Mouse (Mus musculus): ENCODE data around the gene Tpcn1. TPM values are rescaled to one million over a fixed set of nuclear protein-coding genes. Genes with fewer than 3 reads are reported as not detected.

Tpcn1 gene
- polyA plus RNA-seq, 1 experiment from 2014 or later = 31.5 TPM

DNA sequence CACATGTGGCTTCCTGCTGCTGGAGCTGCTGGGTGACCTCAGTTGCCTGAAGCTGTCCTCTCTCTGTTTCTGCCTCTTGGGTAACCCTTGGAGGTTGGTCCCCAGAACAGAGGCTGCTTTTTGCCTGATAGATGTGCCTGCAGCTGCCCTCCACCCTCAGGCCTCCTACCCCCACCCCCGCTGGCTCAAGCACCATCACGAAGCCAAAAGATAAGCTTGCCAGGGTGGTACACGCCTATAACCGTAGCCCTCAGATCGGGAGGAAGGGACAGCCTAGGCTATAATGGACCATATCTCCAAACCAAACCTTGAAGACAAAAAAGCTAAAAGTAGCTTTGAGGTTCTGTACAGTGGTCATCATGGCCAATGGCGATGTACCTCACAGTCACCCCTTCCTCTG lies 11.2 kb upstream of the Tpcn1 start:
- no peak overlapping the region for H3K4me2 ChIP-seq (replicated peaks; ENCODE audit: low read depth)
- 82% methylated on average over 6 of the region's 6 CpGs for WGBS
- no peaks in the 10 kb centered on the region for H3K27me3 ChIP-seq (replicated peaks; ENCODE audit: control insufficient read depth, insufficient read depth, low read length)
- no peak overlapping the region for H3K4me3 ChIP-seq (ENCODE audit: low read depth, low read length)
- no peaks in the 10 kb centered on the region for H3K36me3 ChIP-seq (ENCODE audit: control insufficient read depth, insufficient read depth)
- H3K27ac ChIP-seq (ENCODE audit: low read depth, low read length) = no peak overlapping the region
- no peaks in the 10 kb centered on the region for H3K4me1 ChIP-seq (replicated peaks; ENCODE audit: control insufficient read depth, insufficient read depth, low read length)
- no peak for ATAC-seq
- H3K9ac ChIP-seq (ENCODE audit: low read depth, low read length) = no peak overlapping the region
- TF ChIP-seq CTCF (IDR thresholded peaks at IDR 0.05; ENCODE audit: low read depth) = no peak
- no peaks in the 10 kb centered on the region for H3K9me3 ChIP-seq (ENCODE audit: control insufficient read depth)

DNA sequence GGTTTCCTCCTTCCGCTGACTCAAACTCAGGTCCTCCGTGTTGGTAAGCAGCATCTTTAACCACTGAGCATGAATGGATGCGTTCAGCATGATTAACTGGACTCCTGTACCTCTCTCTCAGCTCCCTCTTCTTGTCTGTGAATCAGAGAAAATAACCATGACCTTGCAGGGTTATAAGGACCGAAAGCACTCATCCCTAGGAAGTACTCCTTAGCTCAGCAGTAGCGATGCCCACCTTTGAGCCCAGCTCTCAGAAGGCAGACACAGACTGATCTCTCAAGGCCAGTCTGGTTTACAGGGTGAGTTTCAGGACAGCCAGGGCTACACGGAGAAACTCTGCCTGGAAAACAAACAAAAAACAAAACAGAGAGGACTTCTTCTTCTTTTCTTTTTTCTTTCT lies 6.0 kb upstream of the Tpcn1 start:
- Histone ChIP-seq H3K4me2 (replicated peaks; ENCODE audit: low read depth) (no peak overlapping the region), H3K4me1 (replicated peaks; ENCODE audit: control insufficient read depth, insufficient read depth, low read length) (no peaks in the 10 kb centered on the region), H3K27ac (ENCODE audit: low read depth, low read length) (no peak overlapping the region), H3K36me3 (ENCODE audit: control insufficient read depth, insufficient read depth) (no peaks in the 10 kb centered on the region), H3K27me3 (replicated peaks; ENCODE audit: control insufficient read depth, insufficient read depth, low read length) (no peaks in the 10 kb centered on the region), H3K9me3 (ENCODE audit: control insufficient read depth) (no peaks in the 10 kb centered on the region), H3K9ac (ENCODE audit: low read depth, low read length) (no peak overlapping the region), H3K4me3 (ENCODE audit: low read depth, low read length) (no peak overlapping the region)
- ATAC-seq = no peak
- 88% methylated on average over 6 of the region's 6 CpGs for WGBS
- no peak for TF ChIP-seq CTCF (IDR thresholded peaks at IDR 0.05; ENCODE audit: low read depth)

DNA sequence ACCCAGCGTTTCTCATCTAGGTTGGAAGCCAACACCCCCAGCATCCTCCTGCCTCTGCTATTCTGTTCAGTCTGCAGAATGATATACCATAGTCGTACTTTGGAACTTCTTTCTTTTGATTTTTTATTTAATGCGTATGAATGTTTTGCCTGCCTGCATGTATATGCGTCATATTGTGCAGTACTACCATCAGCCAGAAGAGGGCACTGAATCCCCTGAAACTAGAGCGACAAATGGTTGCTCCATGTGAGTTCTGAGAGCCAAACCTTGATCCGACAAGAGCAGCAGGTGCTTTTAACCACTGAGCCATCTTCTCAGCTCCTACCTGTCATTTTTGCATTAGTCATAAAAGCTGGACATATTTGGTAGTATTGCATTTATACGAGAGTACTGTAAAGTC lies 3.7 kb upstream of the Tpcn1 start:
- H3K27me3 ChIP-seq (replicated peaks; ENCODE audit: control insufficient read depth, insufficient read depth, low read length) = no peaks in the 10 kb centered on the region
- H3K36me3 ChIP-seq (ENCODE audit: control insufficient read depth, insufficient read depth) = no peaks in the 10 kb centered on the region
- H3K4me2 ChIP-seq (replicated peaks; ENCODE audit: low read depth) = no peak overlapping the region
- no peaks in the 10 kb centered on the region for H3K9me3 ChIP-seq (ENCODE audit: control insufficient read depth)
- H3K27ac ChIP-seq (ENCODE audit: low read depth, low read length) = no peak overlapping the region
- ATAC-seq = no peak
- WGBS = 74% methylated on average over 7 of the region's 7 CpGs
- TF ChIP-seq CTCF (IDR thresholded peaks at IDR 0.05; ENCODE audit: low read depth) = peak; percentile 58
- no peak overlapping the region for H3K4me3 ChIP-seq (ENCODE audit: low read depth, low read length)
- H3K4me1 ChIP-seq (replicated peaks; ENCODE audit: control insufficient read depth, insufficient read depth, low read length) = 0 out of 2 replicates have a peak, but pooled peaks cover 4% of the 10 kb centered on the region
- no peak overlapping the region for H3K9ac ChIP-seq (ENCODE audit: low read depth, low read length)

DNA sequence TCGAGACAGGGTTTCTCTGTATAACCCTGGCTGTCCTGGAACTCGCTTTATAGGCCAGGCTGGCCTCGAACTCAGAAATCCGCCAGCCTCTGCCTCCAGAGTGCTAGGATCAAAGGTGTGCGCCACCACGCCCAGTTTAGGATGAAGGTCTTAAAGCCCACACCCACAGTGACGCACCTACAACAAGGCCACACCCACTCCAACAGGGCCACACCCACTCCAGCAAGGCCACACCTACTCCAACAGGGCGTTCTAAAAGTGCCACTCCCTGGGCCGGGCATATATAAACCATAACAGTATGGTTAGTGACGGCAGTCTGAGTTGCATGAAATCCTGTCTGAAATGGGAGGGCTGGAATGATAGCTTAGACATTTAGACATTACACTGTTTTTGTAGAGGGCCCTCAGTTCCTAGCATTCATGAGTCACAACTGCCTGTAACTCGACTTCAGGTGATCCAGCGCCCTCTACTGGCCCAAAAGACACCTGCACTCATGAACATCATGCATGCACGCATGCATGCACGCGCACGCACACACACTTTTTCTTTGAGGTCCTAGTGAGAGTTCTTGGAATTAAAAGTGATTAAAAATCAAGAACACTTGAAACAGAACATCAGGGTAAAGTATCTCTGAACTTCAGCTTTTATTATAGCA lies 2.0 kb upstream of the Tpcn1 start:
- peaks cover 8% of the 10 kb centered on the region for H3K4me1 ChIP-seq (replicated peaks; ENCODE audit: control insufficient read depth, insufficient read depth, low read length)
- WGBS = 66% methylated on average over 16 of the region's 16 CpGs

GRCm38 (mm10) chr5:120587940-120588568 lies 419 bp downstream of the Tpcn1 start:
- Histone ChIP-seq H3K27ac (ENCODE audit: low read depth, low read length) (peak overlapping the region; percentile 88), H3K36me3 (ENCODE audit: control insufficient read depth, insufficient read depth) (peaks cover 14% of the 10 kb centered on the region; the same call in 1 of the 2 replicates), H3K9me3 (ENCODE audit: control insufficient read depth) (no peaks in the 10 kb centered on the region), H3K9ac (ENCODE audit: low read depth, low read length) (peak overlapping the region; percentile 71), H3K4me3 (ENCODE audit: low read depth, low read length) (peak overlapping the region; percentile 84), H3K27me3 (replicated peaks; ENCODE audit: control insufficient read depth, insufficient read depth, low read length) (no peaks in the 10 kb centered on the region), H3K4me2 (replicated peaks; ENCODE audit: low read depth) (peak overlapping the region; percentile 91), H3K4me1 (replicated peaks; ENCODE audit: control insufficient read depth, insufficient read depth, low read length) (peaks cover 9% of the 10 kb centered on the region)
- 1% methylated on average over 29 of the region's 29 CpGs for WGBS
- no peak for ATAC-seq
- TF ChIP-seq CTCF (IDR thresholded peaks at IDR 0.05; ENCODE audit: low read depth) = no peak

More for the DNA sequence above, 2.0 kb upstream of the Tpcn1 start:
- peak; percentile 76 for TF ChIP-seq CTCF (IDR thresholded peaks at IDR 0.05; ENCODE audit: low read depth)
- Histone ChIP-seq H3K9me3 (ENCODE audit: control insufficient read depth) (no peaks in the 10 kb centered on the region), H3K27ac (ENCODE audit: low read depth, low read length) (no peak overlapping the region), H3K27me3 (replicated peaks; ENCODE audit: control insufficient read depth, insufficient read depth, low read length) (no peaks in the 10 kb centered on the region), H3K4me3 (ENCODE audit: low read depth, low read length) (no peak overlapping the region), H3K36me3 (ENCODE audit: control insufficient read depth, insufficient read depth) (no peaks in the 10 kb centered on the region), H3K4me2 (replicated peaks; ENCODE audit: low read depth) (no peak overlapping the region), H3K9ac (ENCODE audit: low read depth, low read length) (no peak overlapping the region)
- ATAC-seq = no peak

GRCm38 (mm10) chr5:120587616-120587926 lies 902 bp downstream of the Tpcn1 start:
- H3K27me3 ChIP-seq (replicated peaks; ENCODE audit: control insufficient read depth, insufficient read depth, low read length) = no peaks in the 10 kb centered on the region
- H3K9ac ChIP-seq (ENCODE audit: low read depth, low read length) = peak overlapping the region; percentile 71
- peaks cover 9% of the 10 kb centered on the region for H3K4me1 ChIP-seq (replicated peaks; ENCODE audit: control insufficient read depth, insufficient read depth, low read length)
- peaks cover 17% of the 10 kb centered on the region; the same call in 1 of the 2 replicates for H3K36me3 ChIP-seq (ENCODE audit: control insufficient read depth, insufficient read depth)
- WGBS = 12% methylated on average over 9 of the region's 9 CpGs
- no peak for ATAC-seq
- H3K27ac ChIP-seq (ENCODE audit: low read depth, low read length) = peak overlapping the region; percentile 88
- no peak for TF ChIP-seq CTCF (IDR thresholded peaks at IDR 0.05; ENCODE audit: low read depth)
- H3K9me3 ChIP-seq (ENCODE audit: control insufficient read depth) = no peaks in the 10 kb centered on the region
- H3K4me3 ChIP-seq (ENCODE audit: low read depth, low read length) = peak overlapping the region; percentile 84
- H3K4me2 ChIP-seq (replicated peaks; ENCODE audit: low read depth) = peak overlapping the region; percentile 91

All from intestine, postnatal 0 days (tissue).